Mouse (Mus musculus): ENCODE measurements at regions not wholly inside any gene's neighbourhood (a gene's known extent, or its start where the extent isn't known, plus 50 kb on each side); places are given as distances from the start of the nearest gene placed in this dataset.
A peak's percentile ranks its signal among the peaks of the same experiment; 100 is the strongest.

DNA sequence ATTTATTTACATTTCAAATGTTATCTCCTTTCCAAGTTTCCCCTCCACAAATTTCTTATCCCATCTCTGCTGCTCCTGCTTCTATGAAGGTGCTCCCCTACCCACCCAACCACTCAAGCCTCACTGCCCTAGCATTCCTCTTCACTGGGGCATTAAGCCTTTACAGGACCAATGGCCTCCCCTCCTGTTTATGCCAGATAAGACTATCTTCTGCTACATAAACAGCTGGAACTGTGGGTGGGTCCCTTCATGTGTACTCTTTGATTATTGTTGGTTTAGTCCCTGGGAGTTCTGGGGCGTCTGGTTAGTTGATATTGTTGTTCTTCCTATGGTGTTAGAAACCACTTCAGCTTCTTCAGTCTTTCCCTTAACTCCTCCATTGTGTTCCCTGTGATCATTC is 1164.1 kb upstream of the Got2 start:
- DNase-seq (ENCODE audit: inconsistent age in 2 of 2, low spot score in 1 of 2), result no peak

DNA sequence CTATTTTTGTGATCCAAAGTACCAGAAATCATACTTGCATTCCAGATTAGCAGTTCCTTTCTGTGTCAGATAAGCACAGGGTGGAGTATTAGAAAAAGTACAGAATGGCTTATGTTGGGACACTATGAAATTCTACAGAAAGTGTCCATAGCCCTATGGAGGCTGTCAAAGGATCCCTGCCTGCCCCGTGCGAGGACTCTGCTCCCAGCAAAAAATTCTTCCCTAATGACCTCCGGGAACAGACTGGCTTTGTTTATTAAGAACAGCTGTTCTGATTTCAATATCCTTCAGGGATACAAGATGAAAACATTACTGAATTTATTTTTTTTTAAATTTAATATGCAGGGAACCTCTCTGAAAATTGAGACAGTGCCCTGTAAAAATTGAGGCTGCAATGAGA is 1151.4 kb upstream of the Got2 start:
- DNase-seq (ENCODE audit: inconsistent age in 2 of 2, low spot score in 1 of 2), result no peak

DNA sequence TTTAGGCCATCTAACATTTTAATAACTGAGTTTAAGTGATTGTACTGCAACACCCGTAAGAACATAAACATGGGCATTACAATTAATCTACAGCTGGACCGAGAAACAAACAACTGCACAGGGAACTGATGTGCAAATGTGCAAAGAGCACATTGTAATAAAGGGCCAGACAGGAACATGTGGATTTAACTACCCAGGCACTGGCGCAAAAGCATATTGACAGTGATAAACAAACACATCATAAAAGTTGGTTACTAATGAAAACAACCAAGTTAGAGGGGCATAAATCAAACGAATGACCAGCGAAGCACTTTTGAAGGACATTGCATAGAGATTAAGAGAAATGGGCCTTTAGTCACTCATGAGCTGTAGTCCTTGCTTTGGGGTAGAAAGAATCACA is 1150.5 kb upstream of the Got2 start:
- no peak for DNase-seq (ENCODE audit: inconsistent age in 2 of 2, low spot score in 1 of 2)

DNA sequence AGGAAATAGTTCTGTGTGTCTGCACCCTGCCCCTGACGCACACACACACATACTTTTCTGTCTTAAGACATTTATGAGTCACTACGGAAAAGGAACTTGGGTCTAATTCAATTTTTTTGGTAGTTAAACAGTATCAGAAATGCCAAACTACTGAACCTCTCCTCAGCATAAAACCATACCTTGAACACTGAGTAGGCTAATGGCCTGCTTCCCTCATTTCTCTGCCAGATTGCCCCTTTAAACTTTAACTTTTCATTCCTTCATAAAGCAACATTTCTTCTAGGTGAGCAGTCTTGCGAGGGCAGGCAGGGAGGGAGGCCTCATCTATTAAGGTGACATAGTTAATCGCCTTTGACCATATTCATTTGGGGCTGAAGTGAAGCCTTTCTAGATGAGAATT is 1143.8 kb upstream of the Got2 start:
- no peak for DNase-seq (ENCODE audit: inconsistent age in 2 of 2, low spot score in 1 of 2)

DNA sequence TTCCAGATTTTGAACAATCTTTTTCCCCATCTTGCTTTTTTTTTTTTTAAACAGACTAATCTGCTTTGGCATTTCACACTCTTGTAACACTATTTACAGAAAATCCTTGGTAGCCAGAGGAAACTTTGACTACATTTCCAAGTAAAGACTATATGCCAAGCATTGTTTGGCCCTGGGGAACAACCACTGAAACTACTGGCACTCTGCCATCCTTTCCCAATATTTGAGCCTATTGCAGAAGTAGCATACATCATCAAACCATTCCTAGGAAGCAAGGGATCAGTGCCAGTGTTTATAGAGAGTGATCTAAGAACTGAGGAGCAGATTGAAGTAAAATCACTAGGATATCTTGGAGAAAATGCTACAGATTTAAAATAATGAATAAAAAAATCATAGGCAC is 1127.2 kb upstream of the Got2 start:
- DNase-seq (ENCODE audit: inconsistent age in 2 of 2, low spot score in 1 of 2), result peak in 1 of 2 experiments; percentile 75

DNA sequence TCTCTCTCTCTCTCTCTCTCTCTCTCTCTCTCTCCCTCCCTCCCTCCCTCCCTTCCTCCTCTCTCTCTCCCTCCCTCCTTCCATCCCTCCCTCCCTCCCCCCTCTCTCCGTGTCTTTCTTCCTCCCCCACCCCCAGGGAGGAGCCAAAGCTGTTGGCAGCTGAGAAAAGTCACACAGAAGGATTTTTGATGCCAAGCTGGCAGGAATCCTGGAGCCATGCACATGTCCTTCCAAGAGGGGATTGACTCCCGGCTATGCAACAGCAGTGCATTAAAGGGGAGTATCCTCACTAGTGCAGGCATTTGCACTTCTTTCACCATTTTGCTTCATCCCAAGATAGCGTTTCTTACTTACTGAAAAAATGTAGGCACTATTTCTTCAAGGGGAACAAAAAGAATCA is 1115.8 kb upstream of the Got2 start:
- DNase-seq (ENCODE audit: inconsistent age in 2 of 2, low spot score in 1 of 2), result peak in 1 of 2 experiments; percentile 29

DNA sequence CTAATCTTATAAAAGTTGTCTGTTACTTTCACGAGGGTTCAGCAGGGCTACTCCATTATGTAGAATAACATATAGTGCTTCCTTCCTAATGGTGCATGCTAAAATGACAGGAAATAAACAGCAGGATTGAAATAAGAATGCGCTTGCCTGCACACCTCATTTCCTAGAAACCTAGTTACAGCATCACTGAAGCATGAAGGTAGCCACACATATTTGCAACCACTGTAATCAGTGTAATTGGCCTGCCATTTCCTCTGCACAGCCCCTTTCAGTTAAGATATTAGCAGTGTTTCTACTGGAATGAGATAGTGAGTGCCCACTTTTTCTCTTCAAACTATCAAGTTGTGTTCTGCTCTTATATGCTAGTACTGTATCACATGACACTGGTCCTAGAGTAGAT is 1094.8 kb upstream of the Got2 start:
- no peak for DNase-seq (ENCODE audit: inconsistent age in 2 of 2, low spot score in 1 of 2)

Data from adrenal gland, adult (tissue).